Mouse (Mus musculus): Measurements from ENCODE around the gene Hspe1. TPM values are rescaled to one million over a fixed set of nuclear protein-coding genes. Genes with fewer than 3 reads are reported as not detected.

Gene Hspe1
- total RNA-seq, 2 experiments from 2014 or later, result 119 to 162 TPM

DNA sequence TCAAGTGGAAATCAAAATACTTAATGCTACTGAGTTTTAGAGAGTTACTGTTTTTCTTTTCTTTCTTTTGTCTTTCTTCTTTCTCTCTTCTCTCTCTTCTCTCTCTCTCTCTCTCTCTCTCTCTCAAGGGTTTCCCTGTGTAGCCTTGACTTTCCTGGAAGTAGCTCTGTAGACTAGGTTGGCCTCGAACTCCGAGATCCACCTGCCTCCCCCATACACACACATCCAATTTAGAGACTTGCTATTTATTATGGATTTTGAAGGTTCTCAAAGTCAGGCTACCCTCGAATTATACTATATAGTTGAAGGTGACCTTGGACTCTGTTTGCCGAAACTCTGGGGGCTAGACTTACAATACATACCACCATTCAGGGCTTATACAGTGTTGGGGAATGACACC is 44.4 kb downstream of the Hspe1 start:
- no peak for ATAC-seq (ENCODE audit: poor library complexity, severe bottlenecking)

DNA sequence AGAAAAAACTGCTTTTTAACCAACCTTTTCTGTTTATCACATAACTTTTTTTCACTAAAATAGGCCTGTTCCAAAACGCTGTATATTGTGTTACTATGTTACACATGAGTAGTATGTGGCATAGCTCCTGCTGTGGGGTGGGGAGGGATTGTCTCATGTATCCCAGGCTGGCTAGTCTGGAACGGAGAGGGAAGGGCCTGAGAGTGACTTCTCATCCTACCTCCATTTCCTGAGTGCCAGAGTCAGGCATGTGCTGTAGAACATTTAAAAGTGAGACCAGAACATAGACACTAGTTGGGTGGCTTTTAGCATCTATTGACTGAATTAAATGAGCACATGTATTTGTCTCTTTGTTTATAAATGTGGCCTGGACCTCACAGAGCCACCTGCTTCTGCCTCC is 45.2 kb downstream of the Hspe1 start:
- ATAC-seq (ENCODE audit: poor library complexity, severe bottlenecking), result no peak

DNA sequence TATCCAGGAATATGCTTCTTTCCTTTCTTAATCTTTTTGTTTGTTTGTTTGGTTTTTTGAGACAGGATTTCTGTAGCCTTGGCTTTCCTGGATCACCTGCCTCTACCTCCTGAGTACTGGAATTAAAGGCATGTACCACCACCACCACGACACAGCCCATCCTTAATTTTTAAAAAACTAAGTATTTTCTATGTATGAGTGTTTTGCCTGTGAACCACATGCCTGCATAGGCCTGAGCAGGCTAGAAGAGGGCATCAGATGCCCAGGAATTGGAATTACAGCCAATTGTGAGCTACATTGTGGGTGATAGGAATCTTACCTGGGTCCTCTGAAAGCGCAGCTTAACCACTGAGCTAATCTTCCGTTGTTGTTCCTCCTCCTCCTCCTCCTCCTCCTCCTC is 46.4 kb downstream of the Hspe1 start:
- no peak for ATAC-seq (ENCODE audit: poor library complexity, severe bottlenecking)

DNA sequence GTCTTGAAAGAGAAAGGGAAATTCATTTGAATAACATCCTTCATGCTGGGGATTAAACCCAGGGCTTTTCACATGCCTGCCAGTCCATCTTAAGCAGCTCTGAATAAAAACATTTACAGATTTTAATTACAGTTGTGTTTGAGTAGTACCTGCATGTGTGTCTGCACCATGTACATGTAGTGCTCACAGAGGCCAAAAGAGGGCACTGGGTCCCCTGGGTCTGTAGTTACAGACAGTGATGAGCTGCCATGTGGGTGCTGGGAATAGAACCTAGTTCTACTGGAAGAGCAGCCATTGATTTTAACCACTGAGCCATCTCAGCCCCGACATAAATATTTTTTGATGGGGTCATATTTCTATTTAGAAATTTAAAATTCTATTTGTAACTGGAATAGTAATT is 47.9 kb downstream of the Hspe1 start:
- no peak for ATAC-seq (ENCODE audit: poor library complexity, severe bottlenecking)

Other genes with a start within 250 kb of the Hspe1 start
- 205 and 209 TPM in 2 replicates for gene Ankrd44, start 161.7 kb upstream of the Hspe1 start, total RNA-seq (2015)
- 124 and 138 TPM in 2 replicates for gene Ankrd44, start 161.7 kb upstream of the Hspe1 start, total RNA-seq (2017)
- gene Sf3b1, start 60.7 kb upstream of the Hspe1 start, total RNA-seq (2015), result 288 and 309 TPM in 2 replicates
- gene Sf3b1, start 60.7 kb upstream of the Hspe1 start, total RNA-seq (2017), result 305 and 338 TPM in 2 replicates
- 28.5 and 28.6 TPM in 2 replicates for gene Coq10b, start 35.4 kb upstream of the Hspe1 start, total RNA-seq (2015)
- 25.4 and 25.8 TPM in 2 replicates for gene Coq10b, start 35.4 kb upstream of the Hspe1 start, total RNA-seq (2017)
- gene Hspd1, start 111 bp downstream of the Hspe1 start, total RNA-seq (2015), result 56.6 and 68.6 TPM in 2 replicates
- 112 and 120 TPM in 2 replicates for gene Hspd1, start 111 bp downstream of the Hspe1 start, total RNA-seq (2017)
- gene Mob4, start 43.1 kb downstream of the Hspe1 start, total RNA-seq (2015), result 58.9 and 68.5 TPM in 2 replicates
- 50.4 and 56.6 TPM in 2 replicates for gene Mob4, start 43.1 kb downstream of the Hspe1 start, total RNA-seq (2017)
- gene Rftn2, start 138.7 kb downstream of the Hspe1 start, total RNA-seq (2015), result 0.73 and 2.2 TPM in 2 replicates
- gene Rftn2, start 138.7 kb downstream of the Hspe1 start, total RNA-seq (2017), result 1.7 and 2.5 TPM in 2 replicates
- gene Mars2, start 149.0 kb downstream of the Hspe1 start, total RNA-seq (2015), result 2.7 and 3.9 TPM in 2 replicates
- 3.7 and 4.1 TPM in 2 replicates for gene Mars2, start 149.0 kb downstream of the Hspe1 start, total RNA-seq (2017)